Mouse (Mus musculus) midbrain, embryonic 13.5 days (tissue): ENCODE results near the gene Ilf2. TPM values are rescaled to one million over a fixed set of nuclear protein-coding genes. Genes with fewer than 3 reads are reported as not detected.
A peak's percentile ranks its signal among the peaks of the same experiment; 100 is the strongest.

Experiments
- ATAC-seq: fragments of 200-750 bp; cut with Nextera tagmentation; 2 replicates; pipeline ENCODE4 v1.8.0; 2017; ENCODE audit warnings: mild to moderate bottlenecking, moderate TSS enrichment, moderate library complexity
- H3K27ac ChIP-seq: fragments of 300-500 bp; sonication (generic); 2 replicates; pipeline ENCODE4 v1.5.1; 2015; ENCODE audit warnings: inconsistent platforms, mild to moderate bottlenecking, moderate library complexity
- H3K27me3 ChIP-seq: fragments of 300-500 bp; sonication (generic); 2 replicates; pipeline ENCODE4 v1.6.1; 2015; ENCODE audit warnings: mild to moderate bottlenecking, inconsistent platforms
- H3K36me3 ChIP-seq: fragments of 300-500 bp; sonication (generic); 2 replicates; pipeline ENCODE4 v1.6.1; 2015; ENCODE audit warnings: mild to moderate bottlenecking, inconsistent platforms
- H3K4me1 ChIP-seq: fragments of 300-500 bp; sonication (generic); replicated peaks from 2 replicates; pipeline ENCODE4 v1.6.1; 2015; ENCODE audit warnings: inconsistent platforms
- H3K4me2 ChIP-seq: fragments of 300-500 bp; sonication (generic); replicated peaks from 2 replicates; pipeline ENCODE4 v1.6.1; 2015; ENCODE audit warnings: moderate library complexity, mild to moderate bottlenecking, inconsistent platforms
- H3K4me3 ChIP-seq: fragments of 300-500 bp; sonication (generic); replicated peaks from 2 replicates; pipeline ENCODE4 v1.5.1; 2015; ENCODE audit warnings: mild to moderate bottlenecking, inconsistent platforms
- H3K9ac ChIP-seq: fragments of 300-500 bp; sonication (generic); replicated peaks from 2 replicates; pipeline ENCODE4 v1.6.1; 2015; ENCODE audit warnings: mild to moderate bottlenecking, inconsistent platforms
- H3K9me3 ChIP-seq: fragments of 300-500 bp; sonication (generic); 2 replicates; pipeline ENCODE4 v1.6.1; 2016; ENCODE audit warnings: mild to moderate bottlenecking, inconsistent platforms
- WGBS: fragments of 180-500 bp; shearing (Covaris S2); methylation state at CpG from one replicate; pipeline ENCODE4 v1.1.7; 2015; 5-methylcytosine and 5-hydroxymethylcytosine counted together
- polyA plus RNA-seq: library from polyadenylated mRNA; unstranded; fragments of >200 nt; fragmentation: Nextera tagmentation; extraction: Ambion mirVana; gene quantifications from 2 replicates; pipeline ENCODE4 v1.2.1, GENCODE M21; 2015

Gene Ilf2
- polyA plus RNA-seq, 1 experiment from 2014 or later: 343 TPM

DNA sequence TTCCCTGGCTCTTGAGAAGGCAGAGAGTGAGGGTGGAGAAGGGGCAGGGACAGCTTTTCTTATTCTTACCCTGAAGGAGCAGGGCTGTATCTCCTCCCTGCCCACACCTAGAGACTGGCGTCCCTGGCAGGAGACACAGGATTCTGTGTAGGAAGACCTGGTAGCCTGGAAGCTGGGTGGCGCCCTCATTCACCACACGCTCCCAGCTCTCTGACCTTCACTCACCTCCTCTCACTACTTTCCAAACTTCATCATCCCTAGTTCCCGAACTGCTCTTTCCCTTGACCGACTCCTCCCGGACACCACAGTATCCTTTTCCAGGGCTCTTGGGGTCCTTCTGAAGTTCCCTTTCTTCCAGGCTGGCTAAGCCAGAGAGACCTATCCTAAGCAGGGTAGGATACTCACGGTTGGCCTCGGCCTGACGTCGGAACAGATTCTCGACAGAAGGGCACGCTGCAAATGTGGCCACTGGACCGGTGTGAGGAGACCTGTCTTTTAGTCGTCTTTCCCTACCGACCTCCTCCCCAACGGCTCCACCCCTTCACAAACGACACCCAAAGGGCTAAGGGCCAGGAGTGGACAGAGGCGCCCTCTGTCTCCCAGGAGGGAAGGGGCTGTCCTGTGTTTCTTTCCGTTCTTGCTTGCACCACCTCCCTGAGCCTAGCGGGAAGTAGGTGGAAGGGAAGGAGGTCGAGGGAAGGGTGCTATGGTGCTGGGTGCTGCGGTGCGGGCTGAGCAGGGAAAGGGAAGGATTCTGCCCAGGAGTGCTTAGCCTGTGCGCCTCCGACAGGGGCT, 38.1 kb downstream of the Ilf2 start, which contains the start of the genes S100a1 and S100a13:
S100a1 (minus strand) TSS at position 597 of the 795 bp plus-strand sequence.
S100a13 (plus strand) TSS at position 640 of the 795 bp plus-strand sequence.
- H3K4me1 ChIP-seq: peaks cover 16% of the 10 kb centered on the region
- peak within 1 kb of the TSS; percentile 39 for H3K9ac ChIP-seq
- no peak within 1 kb of the TSS for H3K27ac ChIP-seq
- 5% methylated on average over 25 of the region's 25 CpGs for WGBS
- peak within 1 kb of the TSS; percentile 60 for H3K4me2 ChIP-seq
- peaks cover 52% of the 10 kb centered on the region for H3K27me3 ChIP-seq
- H3K9me3 ChIP-seq: no peaks in the 10 kb centered on the region
- no peaks in the 10 kb centered on the region for H3K36me3 ChIP-seq
- ATAC-seq: no peak
- peak within 1 kb of the TSS; percentile 34 for H3K4me3 ChIP-seq

DNA sequence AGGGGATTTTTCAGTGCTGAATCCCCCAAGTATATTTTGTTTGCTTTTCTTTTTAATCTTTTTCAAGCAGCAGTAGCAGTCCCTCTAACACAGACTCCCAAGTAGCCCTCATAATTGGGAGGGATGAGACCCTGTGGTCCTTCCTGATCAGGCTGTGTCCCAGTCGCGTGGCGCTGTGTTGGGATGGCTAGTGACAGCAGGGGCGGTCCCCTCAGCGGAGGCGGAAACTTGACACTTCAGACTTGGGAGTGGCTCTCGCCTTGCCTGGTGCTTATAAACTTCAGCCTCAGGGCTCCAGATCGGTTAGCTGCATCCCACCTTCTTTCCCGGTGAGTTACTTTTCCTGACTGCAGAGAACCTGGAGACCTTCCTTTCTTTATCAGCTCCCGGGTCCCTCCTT, 38.8 kb downstream of the Ilf2 start:
- ATAC-seq: peak; percentile 61
- under 1% methylated on average over 10 of the region's 10 CpGs for WGBS
- Histone ChIP-seq H3K9ac (peak overlapping the region; percentile 39), H3K36me3 (no peaks in the 10 kb centered on the region), H3K27me3 (peaks cover 52% of the 10 kb centered on the region), H3K27ac (no peak overlapping the region), H3K4me3 (peak overlapping the region; percentile 34), H3K9me3 (no peaks in the 10 kb centered on the region), H3K4me1 (peaks cover 16% of the 10 kb centered on the region), H3K4me2 (peak overlapping the region; percentile 60)

DNA sequence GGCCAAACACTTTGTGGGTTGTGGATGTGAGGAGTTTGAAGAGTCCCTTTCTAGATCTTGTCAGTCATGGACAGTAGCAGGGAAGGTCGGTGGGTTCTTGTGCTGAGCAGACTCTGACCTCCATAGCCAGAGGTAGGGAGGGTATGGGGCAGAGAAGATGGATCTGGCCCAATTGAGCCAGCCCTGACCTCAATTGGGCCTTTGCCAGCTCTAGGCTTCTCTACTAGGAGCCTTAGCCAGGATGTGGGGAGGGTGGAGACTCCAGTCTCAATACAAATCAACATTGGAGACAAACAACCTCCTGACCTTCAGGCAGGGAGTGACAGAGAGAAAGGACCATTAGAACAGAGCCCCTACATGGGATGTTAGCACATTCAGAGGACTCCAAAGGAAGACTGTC, 39.3 kb downstream of the Ilf2 start:
- Histone ChIP-seq H3K9ac (peak overlapping the region; percentile 39; the same call in 1 of the 2 replicates), H3K4me1 (peaks cover 16% of the 10 kb centered on the region), H3K4me2 (peak overlapping the region; percentile 60), H3K4me3 (peak overlapping the region; percentile 34), H3K36me3 (no peaks in the 10 kb centered on the region), H3K27me3 (peaks cover 53% of the 10 kb centered on the region), H3K9me3 (no peaks in the 10 kb centered on the region), H3K27ac (no peak overlapping the region)
- no peak for ATAC-seq
- WGBS: 54% methylated on average over 1 of the region's 1 CpGs

DNA sequence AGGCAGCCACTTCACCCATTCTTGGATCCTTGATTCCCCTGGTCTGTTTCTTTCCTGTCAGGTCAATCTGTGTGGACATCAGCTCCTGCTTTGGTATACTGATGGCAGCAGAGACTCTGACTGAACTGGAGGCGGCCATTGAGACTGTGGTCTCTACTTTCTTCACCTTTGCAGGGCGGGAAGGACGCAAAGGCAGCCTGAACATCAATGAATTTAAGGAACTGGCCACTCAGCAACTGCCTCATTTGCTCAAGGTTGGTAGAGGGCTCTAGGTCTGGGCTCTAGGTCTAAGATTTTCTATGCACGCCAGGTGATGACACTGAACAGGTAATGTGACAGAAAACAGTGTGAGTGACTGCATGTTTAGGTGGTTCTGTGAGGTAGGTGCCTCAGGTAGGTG, 39.9 kb downstream of the Ilf2 start:
- peaks cover 16% of the 10 kb centered on the region for H3K4me1 ChIP-seq
- H3K4me3 ChIP-seq: no peak overlapping the region
- no peak for ATAC-seq

DNA sequence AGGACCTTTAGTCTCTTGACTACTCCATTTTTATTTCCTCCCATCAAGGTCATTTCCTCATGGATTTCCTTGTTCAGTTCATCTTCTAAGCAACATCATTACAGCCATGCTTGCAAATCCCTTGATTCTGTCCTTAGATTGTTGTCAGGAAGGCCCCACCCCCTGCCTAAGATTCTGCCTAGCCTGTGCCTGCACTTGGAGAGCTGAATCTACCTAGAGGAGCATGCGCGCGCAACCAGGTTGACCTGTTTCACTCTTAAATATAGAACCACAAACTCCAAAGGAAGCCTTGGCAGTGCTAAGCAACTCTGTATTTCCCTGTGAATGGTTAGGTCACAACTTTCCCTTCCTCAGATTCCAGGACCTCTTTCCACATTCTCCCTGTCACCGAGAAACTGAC, 41.8 kb downstream of the Ilf2 start:
- Histone ChIP-seq H3K4me1 (peaks cover 16% of the 10 kb centered on the region), H3K27me3 (peaks cover 43% of the 10 kb centered on the region)

More for the DNA sequence above, 39.9 kb downstream of the Ilf2 start:
- Histone ChIP-seq H3K4me2 (0 out of 2 replicates have a peak overlapping the region, but pooled peaks have one; percentile 60), H3K9me3 (no peaks in the 10 kb centered on the region), H3K27ac (no peak overlapping the region), H3K27me3 (peaks cover 58% of the 10 kb centered on the region), H3K9ac (no peak overlapping the region), H3K36me3 (no peaks in the 10 kb centered on the region)
- 91% methylated on average over 4 of the region's 4 CpGs for WGBS

DNA sequence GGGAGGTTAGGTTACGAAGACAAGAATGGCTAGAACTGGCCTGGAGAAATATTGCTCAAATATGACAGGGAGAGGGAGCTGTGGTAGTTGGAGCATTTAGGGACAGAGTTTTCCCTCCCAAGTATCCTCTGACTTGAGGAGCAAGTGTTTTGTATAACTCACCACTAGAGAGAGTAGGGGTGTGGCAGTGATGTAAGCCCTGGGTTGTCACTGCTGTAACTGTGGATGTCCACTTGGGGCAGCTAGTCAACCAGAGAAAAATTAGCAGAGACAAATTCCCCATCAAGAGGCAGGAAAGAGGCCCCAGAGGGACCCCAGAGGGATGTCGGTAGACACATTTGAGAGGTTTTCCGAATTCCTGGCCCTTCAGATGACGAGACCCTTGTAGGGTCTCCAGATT, 49.5 kb downstream of the Ilf2 start:
- Histone ChIP-seq H3K9ac (no peak overlapping the region), H3K36me3 (no peaks in the 10 kb centered on the region), H3K4me2 (no peak overlapping the region), H3K27me3 (0 out of 2 replicates have a peak, but pooled peaks cover 3% of the 10 kb centered on the region), H3K4me1 (no peaks in the 10 kb centered on the region), H3K9me3 (no peaks in the 10 kb centered on the region), H3K4me3 (no peak overlapping the region), H3K27ac (no peak overlapping the region)
- 66% methylated on average over 4 of the region's 4 CpGs for WGBS
- no peak for ATAC-seq

More for the DNA sequence above, 41.8 kb downstream of the Ilf2 start:
- H3K4me3 ChIP-seq: no peak overlapping the region
- H3K4me2 ChIP-seq: no peak overlapping the region
- no peak overlapping the region for H3K9ac ChIP-seq
- no peaks in the 10 kb centered on the region for H3K36me3 ChIP-seq
- no peak for ATAC-seq
- no peaks in the 10 kb centered on the region for H3K9me3 ChIP-seq
- WGBS: 90% methylated on average over 4 of the region's 4 CpGs
- no peak overlapping the region for H3K27ac ChIP-seq

DNA sequence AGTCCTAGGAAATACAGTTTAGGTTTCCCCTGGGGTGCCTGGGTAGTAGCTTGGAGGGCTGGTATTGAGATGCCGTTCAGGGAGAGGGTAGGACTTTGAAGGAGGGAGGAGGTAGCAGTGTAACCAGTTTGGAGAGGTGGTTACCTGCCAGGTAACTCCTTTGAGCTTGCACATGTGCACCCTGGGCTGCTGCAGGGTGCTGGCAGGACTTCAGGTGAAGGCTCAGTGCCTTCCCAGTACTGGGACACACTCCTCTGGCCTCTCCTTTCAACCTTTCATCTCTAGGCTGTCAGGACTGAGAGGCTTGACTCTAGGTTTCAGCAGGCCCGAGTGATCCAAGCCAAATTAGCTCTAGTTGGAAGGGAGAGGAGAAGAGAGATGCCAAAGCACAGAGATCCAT, 50.1 kb downstream of the Ilf2 start:
- WGBS: 76% methylated on average over 2 of the region's 2 CpGs
- Histone ChIP-seq H3K9ac (no peak overlapping the region), H3K36me3 (no peaks in the 10 kb centered on the region), H3K27ac (no peak overlapping the region), H3K9me3 (no peaks in the 10 kb centered on the region), H3K4me3 (no peak overlapping the region), H3K27me3 (no peaks in the 10 kb centered on the region), H3K4me2 (no peak overlapping the region), H3K4me1 (no peaks in the 10 kb centered on the region)
- no peak for ATAC-seq

DNA sequence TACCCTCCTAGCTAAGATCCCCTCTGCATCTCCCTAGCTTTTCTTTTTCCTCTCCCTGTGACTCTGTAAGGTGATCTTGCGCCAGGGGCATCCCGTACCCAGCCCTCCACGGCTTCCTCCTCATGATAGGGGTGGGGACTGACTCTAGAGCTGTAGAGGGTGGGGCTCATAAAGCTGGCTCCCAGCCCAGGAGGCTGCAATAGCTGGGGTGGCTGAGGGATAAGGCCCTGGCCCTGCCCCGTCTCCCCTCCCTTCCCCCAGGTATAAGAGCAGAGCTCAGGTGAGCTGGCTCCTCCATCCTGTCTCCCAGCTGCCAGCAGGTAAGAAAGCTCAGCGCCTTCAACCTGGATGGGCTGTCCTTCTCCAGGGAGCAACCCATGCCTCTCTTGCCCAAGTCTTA, 50.7 kb downstream of the Ilf2 start, which contains the start of gene S100a14:
S100a14 (plus strand) TSS at position 277 of the 400 bp plus-strand sequence.
- 75% methylated on average over 5 of the region's 5 CpGs for WGBS
- Histone ChIP-seq H3K27ac (no peak within 1 kb of the TSS), H3K27me3 (no peaks in the 10 kb centered on the region)

DNA sequence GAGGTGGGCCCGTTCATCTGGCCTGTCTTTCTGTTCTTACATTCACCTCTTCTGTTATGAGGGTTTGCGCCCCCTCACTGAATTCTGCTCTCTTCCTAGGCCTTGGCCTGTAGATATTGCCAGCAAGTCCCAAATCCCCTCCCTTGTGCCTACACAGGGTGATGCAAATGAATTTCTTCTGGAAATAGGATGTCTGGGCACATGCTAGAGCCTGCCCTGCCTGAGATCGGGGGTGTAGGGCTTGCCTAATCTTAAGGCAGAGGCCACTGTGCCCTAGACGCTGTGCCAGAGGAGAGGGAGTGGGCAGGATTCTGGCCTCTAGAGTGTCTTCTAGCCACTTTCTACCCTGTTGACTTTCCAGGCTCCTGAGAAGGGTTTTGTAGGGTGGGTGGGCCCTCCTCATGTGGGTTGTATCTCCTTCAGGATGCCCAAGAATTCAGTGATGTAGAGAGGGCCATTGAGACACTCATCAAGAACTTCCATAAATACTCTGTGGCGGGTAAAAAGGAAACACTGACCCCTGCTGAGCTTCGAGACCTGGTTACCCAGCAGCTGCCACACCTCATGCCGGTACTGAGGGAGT, 51.5 kb downstream of the Ilf2 start:
- Histone ChIP-seq H3K9ac (no peak overlapping the region), H3K4me2 (no peak overlapping the region), H3K27ac (no peak overlapping the region), H3K4me1 (no peaks in the 10 kb centered on the region), H3K4me3 (no peak overlapping the region), H3K9me3 (no peaks in the 10 kb centered on the region), H3K36me3 (no peaks in the 10 kb centered on the region), H3K27me3 (no peaks in the 10 kb centered on the region)
- WGBS: 90% methylated on average over 7 of the region's 7 CpGs
- ATAC-seq: no peak

More for the DNA sequence above, 50.7 kb downstream of the Ilf2 start, which contains the start of gene S100a14:
- Histone ChIP-seq H3K4me3 (no peak within 1 kb of the TSS), H3K4me1 (no peaks in the 10 kb centered on the region), H3K9me3 (no peaks in the 10 kb centered on the region), H3K4me2 (no peak within 1 kb of the TSS), H3K36me3 (no peaks in the 10 kb centered on the region), H3K9ac (no peak within 1 kb of the TSS)
- ATAC-seq: no peak

DNA sequence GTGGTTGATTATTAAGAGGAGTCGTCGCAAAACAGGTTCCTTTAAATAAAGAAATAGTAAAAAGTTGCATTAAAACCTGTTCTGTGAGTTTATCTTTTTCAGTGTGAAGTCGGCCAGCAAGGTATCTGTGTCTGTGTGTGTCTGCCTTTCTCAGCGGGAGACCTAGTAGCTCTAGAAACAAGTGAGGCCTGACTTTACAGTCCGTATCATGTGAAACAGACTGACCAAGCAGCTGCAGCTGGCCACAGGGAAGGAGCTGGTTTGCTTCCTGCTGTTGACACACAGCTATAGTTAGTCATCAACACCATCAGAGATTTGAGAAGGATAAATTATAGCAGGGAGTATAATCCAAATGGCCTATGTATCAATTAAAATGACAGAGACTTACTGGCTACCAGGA, 55.8 kb downstream of the Ilf2 start:
- Histone ChIP-seq H3K9me3 (no peaks in the 10 kb centered on the region), H3K27me3 (no peaks in the 10 kb centered on the region), H3K4me3 (no peak overlapping the region), H3K9ac (no peak overlapping the region), H3K4me1 (no peaks in the 10 kb centered on the region), H3K27ac (no peak overlapping the region), H3K36me3 (no peaks in the 10 kb centered on the region), H3K4me2 (no peak overlapping the region)
- no peak for ATAC-seq
- WGBS: 71% methylated on average over 5 of the region's 5 CpGs

DNA sequence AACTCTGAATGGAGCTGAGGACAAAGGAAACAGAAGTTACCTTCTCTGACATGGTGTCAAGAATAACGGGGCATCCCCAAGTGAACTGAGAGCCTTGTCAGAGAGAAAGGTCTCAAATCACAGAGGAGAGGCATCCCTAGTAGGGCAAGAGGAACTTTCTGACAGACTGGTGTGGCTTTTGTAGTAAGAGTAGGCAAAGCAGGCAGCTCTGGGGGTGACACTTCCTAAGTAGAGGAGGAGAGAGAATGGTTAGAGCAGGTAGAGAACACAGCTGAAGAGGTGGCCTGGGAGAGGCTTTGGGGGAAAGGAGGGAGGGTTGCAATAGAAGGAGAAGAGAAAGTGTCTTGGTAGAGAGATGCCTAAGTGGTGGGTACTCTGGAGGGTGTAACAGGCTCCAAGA, 59.5 kb downstream of the Ilf2 start:
- no peaks in the 10 kb centered on the region for H3K27me3 ChIP-seq
- H3K36me3 ChIP-seq: no peaks in the 10 kb centered on the region
- H3K4me3 ChIP-seq: no peak overlapping the region
- H3K9me3 ChIP-seq: no peaks in the 10 kb centered on the region
- H3K27ac ChIP-seq: no peak overlapping the region
- ATAC-seq: no peak
- H3K9ac ChIP-seq: no peak overlapping the region
- WGBS: 77% methylated on average over 1 of the region's 1 CpGs
- no peaks in the 10 kb centered on the region for H3K4me1 ChIP-seq
- H3K4me2 ChIP-seq: no peak overlapping the region

DNA sequence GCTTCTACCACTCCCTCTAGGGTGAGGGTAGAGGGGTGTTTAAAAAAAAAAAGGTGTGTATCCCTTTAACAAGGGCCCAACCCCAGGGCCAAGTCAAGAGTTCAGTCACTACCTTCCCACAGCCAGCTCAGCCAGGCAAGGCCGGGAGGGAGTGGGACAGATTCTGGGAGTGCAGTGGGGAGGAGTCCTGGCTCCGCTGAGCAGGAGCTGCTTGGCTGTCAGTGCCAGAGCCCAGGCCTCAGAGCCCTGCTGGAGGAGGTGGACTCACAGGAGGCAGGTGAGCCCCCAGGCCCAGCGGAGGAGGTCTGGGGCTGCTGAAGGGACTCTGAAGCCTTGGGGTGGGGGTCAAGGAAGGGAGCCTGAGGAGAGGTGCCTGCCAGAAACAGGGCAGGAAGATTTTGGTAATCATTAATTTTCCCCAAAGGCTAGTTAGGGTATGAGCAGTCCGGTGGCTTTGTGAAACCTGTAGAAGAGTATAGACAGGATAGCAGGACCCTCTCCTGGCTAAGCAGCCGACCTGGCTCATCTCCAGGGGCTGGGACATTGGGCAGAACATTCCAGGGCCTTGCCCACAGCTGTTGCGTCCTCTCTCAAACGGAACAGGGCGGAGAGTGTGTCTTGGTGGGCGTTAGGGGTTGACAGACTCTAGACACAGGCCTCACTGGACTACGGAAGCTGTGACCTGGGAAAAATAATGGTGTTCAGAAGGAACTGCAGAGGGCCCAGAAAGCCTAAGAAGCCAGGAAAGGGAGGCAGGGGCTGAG, 61.4 kb downstream of the Ilf2 start, which contains the start of gene S100a16:
S100a16 (plus strand) TSS at position 114 of the 764 bp plus-strand sequence.
- H3K27me3 ChIP-seq: no peaks in the 10 kb centered on the region
- H3K9me3 ChIP-seq: no peaks in the 10 kb centered on the region
- H3K4me1 ChIP-seq: peaks cover 13% of the 10 kb centered on the region
- H3K9ac ChIP-seq: no peak within 1 kb of the TSS
- no peak within 1 kb of the TSS for H3K27ac ChIP-seq
- WGBS: 46% methylated on average over 10 of the region's 10 CpGs
- no peak within 1 kb of the TSS for H3K4me2 ChIP-seq
- ATAC-seq: no peak
- H3K4me3 ChIP-seq: no peak within 1 kb of the TSS
- no peaks in the 10 kb centered on the region for H3K36me3 ChIP-seq
